Mouse (Mus musculus): ENCODE results near the gene Dennd4a. TPM values are rescaled to one million over a fixed set of nuclear protein-coding genes. Genes with fewer than 3 reads are reported as not detected.
A peak's percentile ranks its signal among the peaks of the same experiment; 100 is the strongest.
"Not testable (repeated sequence)": the region's sequence is repeated elsewhere in the genome, so short reads cannot be mapped to it uniquely, and the experiment has no call there.

The Dennd4a gene
- polyA plus RNA-seq, 1 experiment from 2014 or later: 10.0 TPM

DNA sequence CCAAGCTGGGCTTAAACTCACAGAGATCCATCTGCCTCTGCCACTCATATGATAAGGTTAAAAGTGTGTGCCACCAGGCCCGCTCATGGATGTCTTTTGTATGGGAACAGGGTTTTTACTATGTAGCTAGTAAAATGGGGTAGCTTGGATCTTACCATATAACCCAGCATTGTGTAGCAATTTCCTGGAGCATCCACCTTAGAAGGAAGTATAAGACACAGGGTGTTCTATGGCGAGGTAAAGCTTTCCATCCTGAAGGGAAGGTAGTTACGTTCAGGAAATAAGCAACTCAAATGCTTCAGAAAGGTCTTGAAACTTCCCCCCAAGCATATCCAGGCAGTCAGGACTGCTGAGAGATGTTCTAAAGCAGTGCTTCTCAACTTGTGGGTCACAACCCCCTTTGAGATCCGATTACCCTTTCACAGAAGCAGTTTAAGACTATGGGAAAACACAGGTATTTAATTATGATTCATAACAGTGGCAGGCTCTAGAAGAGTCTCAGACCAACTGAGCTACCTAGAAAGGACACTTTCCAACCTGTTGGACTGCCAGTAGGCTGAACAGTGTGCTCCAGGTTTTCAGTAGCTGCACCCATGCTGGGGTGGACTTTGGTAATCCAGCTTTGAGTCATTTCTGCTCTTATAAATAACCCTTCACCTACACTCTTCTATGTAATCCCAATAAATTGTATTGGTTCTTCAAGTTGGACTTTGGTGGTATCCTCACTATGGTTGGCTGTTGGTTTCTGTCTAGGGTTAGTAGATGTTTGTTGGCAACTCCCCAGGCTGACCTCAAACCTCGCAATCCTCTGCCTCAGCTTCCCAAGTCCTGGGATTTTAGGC is 7.5 kb upstream of the Dennd4a start:
- Histone ChIP-seq H3K27ac (no peak overlapping the region), H3K4me3 (no peak overlapping the region), H3K36me3 (no peaks in the 10 kb centered on the region), H3K4me2 (replicated peaks) (no peak overlapping the region), H3K9me3 (0 out of 2 replicates have a peak, but pooled peaks cover 4% of the 10 kb centered on the region), H3K4me1 (no peaks in the 10 kb centered on the region), H3K9ac (no peak overlapping the region), H3K27me3 (no peaks in the 10 kb centered on the region)
- ATAC-seq (ENCODE audit: insufficient number of reproducible peaks, insufficient read depth, low FRiP score, low TSS enrichment): no peak
- 82% methylated on average over 5 of the region's 5 CpGs for WGBS

DNA sequence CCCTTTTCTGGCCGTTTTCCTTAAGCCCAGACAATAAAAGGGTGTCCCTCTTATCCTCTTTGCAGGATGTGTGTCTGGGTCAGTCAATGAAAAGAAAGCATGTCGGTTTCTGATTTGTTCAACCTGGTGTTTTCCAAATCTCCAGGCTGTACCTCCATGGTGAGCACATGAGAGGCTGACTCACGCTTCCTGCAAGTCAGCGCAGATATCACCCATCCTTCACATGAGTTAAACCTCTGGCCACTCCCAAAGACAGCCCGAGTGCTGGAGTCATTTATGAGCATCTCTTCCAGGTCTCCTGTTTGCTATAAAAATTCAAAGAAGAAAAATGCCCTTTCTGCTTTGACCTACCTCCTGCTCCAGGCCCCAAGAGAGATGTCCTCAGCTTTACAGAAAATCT is 5.3 kb upstream of the Dennd4a start:
- ATAC-seq (ENCODE audit: insufficient number of reproducible peaks, insufficient read depth, low FRiP score, low TSS enrichment): no peak
- H3K4me2 ChIP-seq (replicated peaks): no peak overlapping the region

DNA sequence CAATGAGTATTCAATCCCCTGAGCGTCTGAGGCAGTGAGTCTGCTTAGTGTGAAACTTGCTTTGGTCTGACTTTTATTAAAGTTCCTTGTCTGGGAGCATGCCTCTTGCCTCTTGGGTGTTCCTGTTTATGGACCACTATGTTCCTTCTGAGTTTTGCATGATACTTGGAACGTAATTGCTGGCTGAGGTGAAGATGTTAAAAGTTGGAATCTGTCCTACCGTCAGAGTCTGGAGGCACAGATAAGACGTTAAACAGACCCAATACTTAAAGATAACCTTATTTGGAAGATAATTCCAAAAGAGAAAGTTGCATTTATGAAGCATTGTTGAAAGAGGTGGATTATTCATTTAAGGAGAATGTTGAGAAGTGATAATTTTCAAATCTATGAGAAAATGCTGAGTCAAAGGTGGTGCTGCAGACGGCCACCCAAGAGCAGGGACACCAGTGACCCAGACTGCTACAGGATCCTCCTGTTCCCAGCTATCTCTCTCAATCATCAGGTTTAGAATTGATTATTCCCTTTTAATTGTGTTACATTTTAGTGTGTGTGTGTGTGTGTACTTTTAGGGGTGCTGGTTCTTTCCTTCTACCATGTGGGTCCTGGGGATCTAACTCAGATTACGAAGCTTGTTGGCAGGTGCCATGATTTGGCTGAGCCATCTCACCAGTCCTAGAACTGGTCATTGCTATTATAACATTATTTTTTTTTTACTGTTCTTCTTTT is 4.6 kb upstream of the Dennd4a start:
- H3K9ac ChIP-seq: no peak overlapping the region
- H3K4me3 ChIP-seq: no peak overlapping the region
- no peak overlapping the region for H3K4me2 ChIP-seq (replicated peaks)
- no peak overlapping the region for H3K27ac ChIP-seq
- no peaks in the 10 kb centered on the region for H3K4me1 ChIP-seq
- 71% methylated on average over 6 of the region's 6 CpGs for WGBS
- ATAC-seq (ENCODE audit: insufficient number of reproducible peaks, insufficient read depth, low FRiP score, low TSS enrichment): no peak
- no peaks in the 10 kb centered on the region for H3K36me3 ChIP-seq
- no peaks in the 10 kb centered on the region for H3K9me3 ChIP-seq
- H3K27me3 ChIP-seq: no peaks in the 10 kb centered on the region

More for the DNA sequence above, 5.3 kb upstream of the Dennd4a start:
- Histone ChIP-seq H3K9me3 (no peaks in the 10 kb centered on the region), H3K9ac (no peak overlapping the region), H3K4me3 (no peak overlapping the region), H3K27me3 (no peaks in the 10 kb centered on the region), H3K36me3 (no peaks in the 10 kb centered on the region), H3K27ac (no peak overlapping the region), H3K4me1 (no peaks in the 10 kb centered on the region)
- 66% methylated on average over 5 of the region's 5 CpGs for WGBS

DNA sequence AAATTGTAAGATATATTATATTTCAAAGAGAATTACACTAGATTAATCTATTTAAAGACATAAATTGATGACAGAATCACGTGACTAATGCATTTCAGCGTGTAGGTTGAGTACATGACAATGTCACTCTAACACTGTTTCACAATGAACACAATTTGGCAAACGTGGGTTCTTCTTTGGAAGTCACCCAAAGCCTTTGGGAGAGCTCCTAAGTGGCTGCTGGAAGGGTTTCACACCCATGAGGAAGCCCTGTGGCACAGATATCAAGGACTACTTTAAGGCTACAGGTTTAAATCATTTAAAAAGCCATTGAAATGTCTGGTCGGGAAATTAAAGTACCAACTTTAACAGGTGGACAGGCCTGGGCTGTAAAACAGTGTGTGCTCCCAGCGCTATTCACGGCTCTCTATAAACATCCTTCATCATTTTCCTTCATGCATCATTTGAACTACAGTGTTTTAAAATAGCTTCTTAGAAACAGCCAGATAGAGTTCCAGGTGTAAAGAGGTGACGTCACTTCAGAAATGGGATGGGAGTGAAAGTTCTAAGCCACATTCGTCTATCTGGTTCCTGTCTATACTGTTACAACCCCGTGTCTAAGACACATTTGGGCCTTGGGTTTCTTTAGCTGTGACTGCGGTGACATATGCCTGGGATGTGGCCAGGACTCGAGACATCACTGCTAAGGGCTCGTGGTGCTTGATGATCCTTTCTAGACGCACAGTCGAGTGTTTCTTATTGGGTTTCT is 3.9 kb upstream of the Dennd4a start:
- 81% methylated on average over 14 of the region's 14 CpGs for WGBS
- Histone ChIP-seq H3K27ac (no peak overlapping the region), H3K4me3 (no peak overlapping the region), H3K36me3 (no peaks in the 10 kb centered on the region), H3K4me1 (no peaks in the 10 kb centered on the region), H3K9me3 (no peaks in the 10 kb centered on the region), H3K9ac (no peak overlapping the region), H3K4me2 (replicated peaks) (no peak overlapping the region), H3K27me3 (no peaks in the 10 kb centered on the region)
- no peak for ATAC-seq (ENCODE audit: insufficient number of reproducible peaks, insufficient read depth, low FRiP score, low TSS enrichment)

DNA sequence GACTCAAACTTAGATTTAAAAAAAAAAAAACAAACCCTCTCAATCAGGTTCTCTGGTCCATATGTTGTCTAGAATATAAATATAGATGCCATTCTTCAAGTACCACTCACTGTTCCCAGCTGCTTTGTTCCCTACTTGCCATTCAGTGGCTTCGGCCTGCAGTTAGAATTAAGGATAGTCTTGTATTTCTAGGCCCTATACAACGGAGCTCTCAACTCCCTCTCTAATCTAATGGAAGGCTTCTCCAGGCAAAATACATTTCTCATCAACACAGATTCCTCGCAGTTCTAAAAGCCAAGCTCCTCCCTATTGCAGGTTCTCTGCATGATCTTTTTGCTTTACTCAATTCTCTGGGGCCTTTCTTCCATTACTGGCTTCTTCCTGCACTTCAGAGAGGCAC is 1.3 kb upstream of the Dennd4a start:
- H3K4me1 ChIP-seq: no peaks in the 10 kb centered on the region
- H3K4me2 ChIP-seq (replicated peaks): no peak overlapping the region

DNA sequence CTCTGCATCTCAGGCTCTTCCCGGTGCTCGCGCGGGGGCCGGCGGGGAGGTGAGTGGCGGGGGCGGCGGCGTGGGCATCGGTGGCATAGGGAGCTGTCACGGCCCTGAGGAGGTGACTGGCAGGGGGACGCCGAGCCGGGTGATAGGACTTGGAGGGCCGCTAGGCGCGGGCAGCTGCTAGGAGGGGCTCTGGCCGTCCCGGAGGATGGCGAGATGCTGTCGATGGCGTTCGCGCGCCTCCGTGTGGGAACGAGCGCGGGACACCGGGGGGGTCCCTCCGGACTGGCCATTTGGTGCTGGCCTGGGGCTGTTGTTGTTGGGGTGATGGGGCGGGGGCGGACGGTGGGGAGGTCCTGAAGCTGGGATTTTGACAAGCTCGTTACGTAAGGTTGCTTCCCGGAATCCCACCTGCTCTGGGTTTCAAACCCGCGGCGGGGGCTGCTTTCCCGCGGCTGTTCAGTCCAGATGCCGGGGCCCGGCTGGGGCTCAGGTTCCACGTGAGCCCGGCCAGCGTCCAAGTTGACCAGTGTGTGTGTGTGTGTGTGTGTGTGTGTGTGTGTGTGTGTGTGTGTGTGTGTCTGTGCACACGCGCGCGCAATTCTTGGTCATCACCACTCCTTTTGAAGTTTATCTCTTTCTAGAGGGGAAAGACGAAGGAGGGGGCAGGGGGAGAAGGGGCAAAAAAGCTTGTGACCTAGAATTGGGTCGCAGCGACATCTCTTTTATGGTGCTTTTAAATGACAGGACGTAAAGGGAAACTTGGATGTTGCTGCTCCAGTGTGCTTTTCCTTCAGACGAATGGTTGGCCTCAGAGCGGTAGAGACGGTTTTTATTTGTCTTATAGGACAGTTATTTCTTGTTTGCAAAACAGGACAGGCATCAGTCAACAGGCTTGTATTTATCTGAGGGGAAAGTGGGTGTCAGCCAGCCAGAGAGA is 666 bp downstream of the Dennd4a start:
- Histone ChIP-seq H3K36me3 (no peaks in the 10 kb centered on the region), H3K9ac (peak overlapping the region; percentile 69), H3K27ac (peak overlapping the region; percentile 89), H3K4me1 (no peaks in the 10 kb centered on the region), H3K27me3 (no peaks in the 10 kb centered on the region), H3K4me3 (peak overlapping the region; percentile 71), H3K9me3 (no peaks in the 10 kb centered on the region), H3K4me2 (replicated peaks) (peak overlapping the region; percentile 85)
- 1% methylated on average over 59 of the region's 59 CpGs for WGBS
- peak; percentile 80 for ATAC-seq (ENCODE audit: insufficient number of reproducible peaks, insufficient read depth, low FRiP score, low TSS enrichment)

More for the DNA sequence above, 1.3 kb upstream of the Dennd4a start:
- H3K4me3 ChIP-seq: no peak overlapping the region
- ATAC-seq (ENCODE audit: insufficient number of reproducible peaks, insufficient read depth, low FRiP score, low TSS enrichment): no peak
- no peak overlapping the region for H3K27ac ChIP-seq
- no peaks in the 10 kb centered on the region for H3K27me3 ChIP-seq
- no peaks in the 10 kb centered on the region for H3K9me3 ChIP-seq
- WGBS: 74% methylated on average over 3 of the region's 3 CpGs
- H3K36me3 ChIP-seq: no peaks in the 10 kb centered on the region
- H3K9ac ChIP-seq: no peak overlapping the region

DNA sequence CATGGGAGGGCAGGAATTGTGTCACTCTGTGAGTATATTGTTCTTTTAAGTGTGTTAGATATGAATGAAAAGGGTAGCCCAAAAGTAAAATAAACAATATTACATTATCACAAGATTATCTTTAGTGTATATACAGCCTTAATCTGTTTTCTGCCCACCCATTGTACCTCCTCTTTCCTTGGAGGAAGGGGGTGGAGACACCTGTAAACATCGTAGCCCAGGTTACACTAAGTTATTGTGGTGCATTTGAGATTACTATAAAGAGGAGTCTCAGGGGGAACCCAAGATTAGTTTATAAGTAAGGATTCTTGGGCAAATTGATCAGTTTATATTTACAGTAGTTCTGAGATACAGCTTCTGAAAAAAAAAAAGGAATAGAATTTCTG is 1.3 kb downstream of the Dennd4a start:
- Histone ChIP-seq H3K27me3 (no peaks in the 10 kb centered on the region), H3K4me1 (no peaks in the 10 kb centered on the region), H3K4me2 (replicated peaks) (peak overlapping the region; percentile 85), H3K27ac (no peak overlapping the region), H3K4me3 (peak overlapping the region; percentile 71), H3K9me3 (no peaks in the 10 kb centered on the region), H3K36me3 (no peaks in the 10 kb centered on the region), H3K9ac (0 out of 2 replicates have a peak overlapping the region, but pooled peaks have one; percentile 69)
- ATAC-seq (ENCODE audit: insufficient number of reproducible peaks, insufficient read depth, low FRiP score, low TSS enrichment): no peak
- WGBS: 18% methylated on average over 1 of the region's 1 CpGs

DNA sequence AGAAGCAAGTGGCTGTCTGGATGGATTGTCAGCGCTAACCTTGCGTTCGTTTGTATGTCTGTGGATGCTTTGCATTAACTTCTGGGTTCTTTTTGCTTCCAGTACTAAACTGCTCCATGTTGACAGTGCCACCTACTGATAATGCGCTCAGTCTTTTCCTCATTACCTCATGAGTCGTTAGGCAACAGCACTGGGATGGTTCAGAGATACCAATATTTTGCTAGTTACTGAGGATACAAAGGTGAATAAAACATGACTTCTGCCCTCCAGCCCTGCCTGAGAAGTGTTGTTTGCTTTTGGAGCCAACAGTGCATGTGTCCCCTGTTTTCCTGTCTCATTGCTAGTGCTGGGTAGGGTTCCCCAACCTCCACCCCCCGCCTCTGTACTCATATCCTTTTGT is 3.1 kb downstream of the Dennd4a start:
- no peak for ATAC-seq (ENCODE audit: insufficient number of reproducible peaks, insufficient read depth, low FRiP score, low TSS enrichment)
- no peak overlapping the region for H3K4me2 ChIP-seq (replicated peaks)
- no peaks in the 10 kb centered on the region for H3K36me3 ChIP-seq
- H3K4me3 ChIP-seq: no peak overlapping the region
- WGBS: 85% methylated on average over 6 of the region's 6 CpGs
- no peaks in the 10 kb centered on the region for H3K9me3 ChIP-seq
- H3K4me1 ChIP-seq: no peaks in the 10 kb centered on the region
- no peak overlapping the region for H3K9ac ChIP-seq
- no peaks in the 10 kb centered on the region for H3K27me3 ChIP-seq
- H3K27ac ChIP-seq: no peak overlapping the region

DNA sequence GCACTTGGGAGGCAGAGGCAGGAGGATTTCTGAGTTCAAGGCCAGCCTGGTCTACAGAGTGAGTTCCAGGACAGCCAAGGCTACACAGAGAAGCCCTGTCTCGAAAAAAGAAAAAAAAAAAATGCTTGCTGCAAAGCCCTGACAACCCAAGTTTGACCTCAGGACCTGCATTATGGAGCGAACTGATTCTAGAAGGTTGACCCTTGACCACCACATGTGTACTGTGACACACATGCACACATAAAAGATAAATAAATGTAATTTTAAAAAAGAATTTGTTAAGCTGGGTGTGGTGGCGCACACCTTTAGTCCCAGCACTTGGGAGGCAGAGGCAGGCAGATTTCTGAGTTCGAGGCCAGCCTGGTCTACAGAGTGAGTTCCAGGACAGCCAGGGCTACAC is 8.5 kb downstream of the Dennd4a start:
- 93% methylated on average over 4 of the region's 4 CpGs for WGBS

DNA sequence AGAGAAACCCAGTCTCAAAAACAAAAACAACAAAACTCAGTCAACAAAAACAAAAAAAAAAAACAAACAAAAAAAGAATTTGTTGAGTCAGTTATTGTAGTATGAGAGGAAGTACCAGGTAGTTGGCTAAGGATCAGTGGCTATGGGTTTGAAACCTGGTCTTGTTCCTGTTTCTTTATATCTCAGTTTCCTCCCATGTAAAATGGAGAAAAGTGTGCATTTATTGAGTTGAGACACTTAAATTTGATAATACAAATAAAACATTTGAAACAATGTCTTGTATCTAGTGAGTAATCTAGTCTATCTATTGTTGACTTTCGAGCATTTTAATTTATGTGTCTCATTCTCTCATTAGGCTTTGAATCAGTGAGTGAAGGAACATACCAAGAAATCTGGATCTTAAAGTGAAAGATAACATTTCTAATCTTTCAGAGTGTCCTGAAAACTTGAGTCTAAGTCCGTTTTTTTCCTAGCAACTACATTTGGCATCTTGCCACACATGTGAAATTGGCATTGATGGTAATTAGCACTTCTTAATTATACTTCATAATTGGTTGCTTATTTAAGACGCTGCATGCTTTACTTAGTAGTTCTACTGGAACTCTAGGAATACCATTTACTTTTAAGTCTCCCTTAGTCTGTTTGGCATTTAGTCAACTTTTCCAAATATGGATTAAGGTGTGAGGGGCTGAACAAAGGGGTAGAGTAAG is 9.1 kb downstream of the Dennd4a start:
- Histone ChIP-seq H3K4me2 (replicated peaks) (no peak overlapping the region), H3K27me3 (no peaks in the 10 kb centered on the region), H3K9me3 (no peaks in the 10 kb centered on the region), H3K36me3 (no peaks in the 10 kb centered on the region), H3K27ac (no peak overlapping the region), H3K4me1 (no peaks in the 10 kb centered on the region), H3K9ac (no peak overlapping the region), H3K4me3 (no peak overlapping the region)
- WGBS: 78% methylated on average over 3 of the region's 3 CpGs
- ATAC-seq (ENCODE audit: insufficient number of reproducible peaks, insufficient read depth, low FRiP score, low TSS enrichment): no peak

More for the DNA sequence above, 8.5 kb downstream of the Dennd4a start:
- H3K4me2 ChIP-seq (replicated peaks); H3K27ac ChIP-seq; ATAC-seq (ENCODE audit: insufficient number of reproducible peaks, insufficient read depth, low FRiP score, low TSS enrichment); H3K4me3 ChIP-seq; H3K4me1 ChIP-seq; H3K9me3 ChIP-seq; H3K27me3 ChIP-seq; H3K9ac ChIP-seq; H3K36me3 ChIP-seq: not testable (repeated sequence)
